Mouse (Mus musculus) stomach, embryonic 16.5 days (tissue): Measurements from ENCODE around the gene Slc35f4. TPM values are rescaled to one million over a fixed set of nuclear protein-coding genes. Genes with fewer than 3 reads are reported as not detected.

Experiments used
- ATAC-seq: fragments of 200-750 bp; cut with Nextera tagmentation; 2 replicates; pipeline ENCODE4 v1.8.0; 2017; ENCODE audit warnings: moderate number of reproducible peaks, moderate TSS enrichment; ENCODE audit not compliant: insufficient read depth, low FRiP score
- H3K27ac ChIP-seq: fragments of 300-500 bp; sonication (generic); 2 replicates; pipeline ENCODE4 v1.5.1; 2014; ENCODE audit warnings: low read length
- H3K27me3 ChIP-seq: fragments of 300-500 bp; sonication (generic); 2 replicates; pipeline ENCODE4 v1.6.1; 2014; ENCODE audit warnings: low read length, control low read depth, mixed read lengths; ENCODE audit not compliant: control insufficient read depth, insufficient read depth
- H3K36me3 ChIP-seq: fragments of 300-500 bp; sonication (generic); 2 replicates; pipeline ENCODE4 v1.6.1; 2014; ENCODE audit warnings: low read length; ENCODE audit not compliant: control insufficient read depth, insufficient read depth
- H3K4me1 ChIP-seq: fragments of 300-500 bp; sonication (generic); 2 replicates; pipeline ENCODE4 v1.6.1; 2014; ENCODE audit warnings: low read length, control low read depth, mixed read lengths; ENCODE audit not compliant: control insufficient read depth, insufficient read depth
- H3K4me2 ChIP-seq: fragments of 300-500 bp; sonication (generic); 2 replicates; pipeline ENCODE4 v1.6.1; 2014; ENCODE audit warnings: low read depth, low read length, mixed read lengths
- H3K4me3 ChIP-seq: fragments of 300-500 bp; sonication (generic); replicated peaks from 2 replicates; pipeline ENCODE4 v1.5.1; 2014; ENCODE audit warnings: mild to moderate bottlenecking, low read length
- H3K9ac ChIP-seq: fragments of 300-500 bp; sonication (generic); 2 replicates; pipeline ENCODE4 v1.6.1; 2014; ENCODE audit warnings: low read length
- H3K9me3 ChIP-seq: fragments of 300-500 bp; sonication (generic); replicated peaks from 2 replicates; pipeline ENCODE4 v1.6.1; 2016; ENCODE audit warnings: low read length, control low read depth; ENCODE audit not compliant: control insufficient read depth
- WGBS: fragments of 180-500 bp; shearing (Covaris S2); extraction: QIAGEN DNeasy Blood & Tissue Kit; methylation state at CpG from one replicate; pipeline ENCODE4 v1.1.7; 2014; 5-methylcytosine and 5-hydroxymethylcytosine counted together
- polyA plus RNA-seq: library from polyadenylated mRNA; unstranded; fragments of >200 nt; fragmentation: Nextera tagmentation; extraction: Ambion mirVana; gene quantifications from 2 replicates; pipeline ENCODE4 v1.2.1, GENCODE M21; 2015

Slc35f4 gene
- polyA plus RNA-seq, 1 experiment from 2014 or later, result 0.18 TPM

DNA sequence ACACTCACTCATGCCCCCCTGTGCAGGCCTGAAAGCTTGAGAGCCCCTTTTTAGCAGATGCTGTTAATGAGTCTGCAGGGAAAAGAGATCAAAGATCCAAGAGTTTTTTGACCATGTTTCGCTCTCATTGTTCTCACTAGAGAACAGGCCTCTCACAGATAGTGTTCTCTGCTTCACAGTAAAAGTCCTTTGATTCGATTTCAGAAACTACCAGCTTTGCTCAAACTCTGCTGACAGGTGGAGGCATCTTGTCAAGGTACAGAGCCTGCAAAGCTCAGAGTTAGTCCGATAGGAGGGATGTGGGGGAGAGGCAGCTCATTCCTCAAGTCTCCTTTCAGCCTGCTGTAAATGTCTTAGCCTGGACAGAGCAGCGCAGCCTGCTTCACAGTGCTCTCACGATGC lies 209.4 kb downstream of the Slc35f4 start:
- Histone ChIP-seq H3K4me3 (no peak overlapping the region), H3K4me2 (no peak overlapping the region), H3K36me3 (no peaks in the 10 kb centered on the region), H3K4me1 (0 out of 2 replicates have a peak, but pooled peaks cover 3% of the 10 kb centered on the region), H3K9ac (no peak overlapping the region), H3K27me3 (no peaks in the 10 kb centered on the region), H3K27ac (no peak overlapping the region), H3K9me3 (no peaks in the 10 kb centered on the region)
- 36% methylated on average over 5 of the region's 5 CpGs for WGBS
- ATAC-seq, result no peak

DNA sequence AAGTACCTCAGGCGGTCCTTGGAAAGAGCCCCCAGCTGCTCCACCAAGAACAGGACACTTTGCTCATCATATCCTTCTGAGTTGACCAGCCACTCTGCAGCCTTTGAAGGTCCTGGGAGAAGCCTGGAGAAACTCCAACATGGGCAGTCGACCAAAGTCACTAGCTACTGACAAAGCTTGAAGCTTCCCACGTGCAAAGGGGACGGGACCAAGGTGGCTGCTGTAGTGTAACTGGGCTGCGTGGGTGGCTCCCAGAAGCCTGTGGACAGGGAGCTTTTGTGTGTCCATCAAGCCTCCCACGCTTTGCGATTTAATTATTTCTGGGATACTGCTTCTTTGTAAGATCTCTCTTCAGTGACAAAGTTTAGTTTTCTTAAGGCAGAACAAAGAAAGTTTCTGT lies 211.9 kb downstream of the Slc35f4 start:
- H3K4me3 ChIP-seq, result no peak overlapping the region
- 0 out of 2 replicates have a peak, but pooled peaks cover 3% of the 10 kb centered on the region for H3K4me1 ChIP-seq
- no peaks in the 10 kb centered on the region for H3K36me3 ChIP-seq
- no peak overlapping the region for H3K9ac ChIP-seq
- ATAC-seq, result no peak
- no peak overlapping the region for H3K27ac ChIP-seq
- no peaks in the 10 kb centered on the region for H3K27me3 ChIP-seq
- H3K9me3 ChIP-seq, result no peaks in the 10 kb centered on the region
- H3K4me2 ChIP-seq, result no peak overlapping the region
- 62% methylated on average over 7 of the region's 7 CpGs for WGBS

DNA sequence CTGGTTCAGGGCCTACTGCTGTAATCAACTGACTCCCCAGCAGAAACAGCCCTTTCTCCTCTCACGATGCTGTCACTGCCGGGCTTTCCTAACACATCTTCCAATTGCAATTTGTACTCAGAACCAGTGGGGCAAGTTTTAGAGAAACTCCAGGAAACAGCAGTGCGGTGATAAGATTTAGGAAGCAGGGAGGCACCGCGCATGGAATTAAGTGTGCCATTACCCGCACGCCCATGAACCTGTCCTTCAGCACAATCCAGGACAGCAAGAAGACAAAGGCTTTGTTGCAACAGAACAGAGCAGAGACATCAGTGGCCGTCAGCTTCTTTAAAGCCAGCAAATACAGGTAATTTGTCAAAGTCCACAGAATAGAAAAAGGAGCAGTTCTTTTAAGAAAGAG lies 212.5 kb downstream of the Slc35f4 start:
- WGBS, result 62% methylated on average over 8 of the region's 8 CpGs
- H3K4me3 ChIP-seq, result no peak overlapping the region
- H3K27ac ChIP-seq, result no peak overlapping the region
- no peak for ATAC-seq
- no peaks in the 10 kb centered on the region for H3K9me3 ChIP-seq
- H3K36me3 ChIP-seq, result no peaks in the 10 kb centered on the region
- H3K4me1 ChIP-seq, result 0 out of 2 replicates have a peak, but pooled peaks cover 3% of the 10 kb centered on the region
- no peak overlapping the region for H3K9ac ChIP-seq
- H3K4me2 ChIP-seq, result no peak overlapping the region
- no peaks in the 10 kb centered on the region for H3K27me3 ChIP-seq

DNA sequence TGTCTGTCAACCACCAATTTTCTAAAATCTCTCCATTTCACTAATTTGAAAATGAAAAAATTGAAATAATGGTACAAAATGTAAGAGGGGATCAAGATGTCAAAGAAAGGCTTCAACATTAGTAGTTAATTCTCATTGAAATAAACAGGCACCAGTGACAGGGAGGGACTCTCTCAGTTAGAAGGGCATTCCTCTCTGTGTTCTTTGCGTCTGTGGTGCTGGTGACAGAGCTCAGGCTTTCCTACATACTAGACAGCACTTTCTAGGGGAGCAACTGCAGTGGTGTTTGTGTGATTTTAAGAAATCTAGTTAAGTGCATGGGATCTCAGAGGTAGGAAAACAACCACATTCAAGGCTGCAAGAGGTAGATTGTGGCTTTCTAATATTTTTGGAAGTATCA lies 214.3 kb downstream of the Slc35f4 start:
- Histone ChIP-seq H3K36me3 (no peaks in the 10 kb centered on the region), H3K9ac (no peak overlapping the region), H3K4me2 (no peak overlapping the region), H3K4me3 (no peak overlapping the region), H3K9me3 (no peaks in the 10 kb centered on the region), H3K4me1 (0 out of 2 replicates have a peak, but pooled peaks cover 3% of the 10 kb centered on the region), H3K27me3 (no peaks in the 10 kb centered on the region), H3K27ac (no peak overlapping the region)
- WGBS, result 77% methylated on average over 1 of the region's 1 CpGs
- ATAC-seq, result no peak

DNA sequence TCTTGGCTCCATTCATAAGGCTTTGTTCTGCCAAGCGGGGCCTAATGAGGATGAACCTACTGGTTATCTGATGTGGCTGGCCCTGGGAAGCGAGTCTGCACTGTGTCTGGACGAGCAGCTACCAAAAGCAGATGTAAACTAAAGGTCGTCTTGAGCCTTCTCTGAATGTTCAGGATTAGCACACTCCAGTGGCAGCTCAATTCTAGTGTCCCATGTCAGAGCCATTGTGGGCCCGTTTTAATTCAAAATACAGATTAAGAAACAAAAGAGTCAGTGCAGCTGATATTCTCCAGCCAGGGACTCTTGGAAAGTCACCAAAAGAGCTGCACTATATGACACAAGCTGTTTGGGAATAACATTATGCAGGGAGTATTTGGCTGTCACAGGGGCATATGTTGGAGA lies 214.8 kb downstream of the Slc35f4 start:
- H3K9ac ChIP-seq, result no peak overlapping the region
- H3K36me3 ChIP-seq, result no peaks in the 10 kb centered on the region
- WGBS, result 50% methylated on average over 5 of the region's 5 CpGs
- no peak overlapping the region for H3K4me2 ChIP-seq
- no peak overlapping the region for H3K27ac ChIP-seq
- no peak overlapping the region for H3K4me3 ChIP-seq
- H3K4me1 ChIP-seq, result no peaks in the 10 kb centered on the region
- no peaks in the 10 kb centered on the region for H3K9me3 ChIP-seq
- no peaks in the 10 kb centered on the region for H3K27me3 ChIP-seq
- ATAC-seq, result peak; percentile 40; the same call in 1 of the 2 replicates

DNA sequence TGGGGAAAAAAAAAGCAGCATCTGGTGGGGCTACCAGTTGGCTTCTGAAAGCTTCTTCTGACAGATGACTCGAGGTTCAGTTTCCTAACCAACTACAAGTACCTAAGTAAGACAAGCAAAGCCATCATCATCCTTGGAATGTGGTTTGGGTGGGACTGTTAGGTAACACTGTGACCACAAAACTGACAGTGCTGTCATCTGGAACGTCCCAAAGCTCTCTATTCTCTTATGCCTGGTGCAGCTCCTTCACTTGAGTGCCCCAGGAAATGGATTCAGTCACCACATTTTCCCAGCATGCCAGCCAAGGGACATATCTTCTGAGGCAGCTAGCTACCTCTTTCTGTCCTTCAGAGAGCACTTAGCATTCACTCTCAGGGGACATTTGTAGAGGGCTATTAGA lies 216.2 kb downstream of the Slc35f4 start:
- no peak overlapping the region for H3K9ac ChIP-seq
- no peak overlapping the region for H3K27ac ChIP-seq
- H3K36me3 ChIP-seq, result no peaks in the 10 kb centered on the region
- H3K4me3 ChIP-seq, result no peak overlapping the region
- no peaks in the 10 kb centered on the region for H3K9me3 ChIP-seq
- WGBS, result 76% methylated on average over 2 of the region's 2 CpGs
- H3K27me3 ChIP-seq, result no peaks in the 10 kb centered on the region
- no peak overlapping the region for H3K4me2 ChIP-seq
- no peaks in the 10 kb centered on the region for H3K4me1 ChIP-seq
- ATAC-seq, result no peak

DNA sequence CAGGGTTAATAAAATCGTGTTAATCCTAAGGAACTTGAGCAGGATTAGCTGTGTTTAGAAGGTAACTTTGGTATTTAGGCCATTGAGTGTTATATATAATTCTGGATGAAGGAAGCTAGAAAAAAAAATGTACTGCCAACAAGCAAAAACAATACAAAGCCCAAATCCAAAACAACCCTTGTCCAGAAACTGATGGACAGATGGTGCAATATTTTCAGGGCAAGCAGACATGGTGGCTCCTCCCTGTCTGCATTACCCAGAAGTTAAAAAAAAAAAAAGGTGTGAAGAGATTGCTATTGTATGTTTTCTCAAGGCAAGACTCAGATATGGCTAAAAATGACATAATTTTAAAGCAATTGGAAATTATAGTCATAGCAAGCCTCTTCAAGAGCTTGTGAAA lies 217.3 kb downstream of the Slc35f4 start:
- Histone ChIP-seq H3K27me3 (no peaks in the 10 kb centered on the region), H3K4me2 (no peak overlapping the region), H3K4me3 (no peak overlapping the region), H3K9ac (no peak overlapping the region), H3K27ac (no peak overlapping the region), H3K9me3 (no peaks in the 10 kb centered on the region), H3K4me1 (no peaks in the 10 kb centered on the region), H3K36me3 (no peaks in the 10 kb centered on the region)
- 80% methylated on average over 1 of the region's 1 CpGs for WGBS
- no peak for ATAC-seq

DNA sequence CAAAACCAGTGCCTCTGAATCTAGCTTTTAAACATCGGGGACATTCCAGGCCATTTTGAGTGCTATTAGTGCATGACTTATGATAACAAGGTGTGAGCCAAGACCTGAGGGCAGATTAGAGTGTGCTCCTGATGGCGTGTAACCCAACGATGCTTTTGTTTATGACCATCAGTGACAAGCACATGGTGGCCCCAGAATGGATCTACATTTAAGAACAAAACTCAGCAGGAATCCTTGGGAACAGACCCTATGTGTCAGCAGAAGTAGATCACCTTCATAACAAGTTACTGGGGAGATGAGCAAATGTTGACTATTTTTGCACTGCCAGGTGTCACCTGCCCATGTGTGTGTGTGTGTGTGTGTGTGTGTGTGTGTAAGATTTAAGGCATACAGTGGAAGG lies 218.0 kb downstream of the Slc35f4 start:
- Histone ChIP-seq H3K36me3 (no peaks in the 10 kb centered on the region), H3K9me3 (no peaks in the 10 kb centered on the region), H3K4me3 (no peak overlapping the region), H3K9ac (no peak overlapping the region), H3K4me2 (no peak overlapping the region), H3K27ac (no peak overlapping the region), H3K27me3 (no peaks in the 10 kb centered on the region), H3K4me1 (no peaks in the 10 kb centered on the region)
- WGBS, result 54% methylated on average over 3 of the region's 3 CpGs
- no peak for ATAC-seq

DNA sequence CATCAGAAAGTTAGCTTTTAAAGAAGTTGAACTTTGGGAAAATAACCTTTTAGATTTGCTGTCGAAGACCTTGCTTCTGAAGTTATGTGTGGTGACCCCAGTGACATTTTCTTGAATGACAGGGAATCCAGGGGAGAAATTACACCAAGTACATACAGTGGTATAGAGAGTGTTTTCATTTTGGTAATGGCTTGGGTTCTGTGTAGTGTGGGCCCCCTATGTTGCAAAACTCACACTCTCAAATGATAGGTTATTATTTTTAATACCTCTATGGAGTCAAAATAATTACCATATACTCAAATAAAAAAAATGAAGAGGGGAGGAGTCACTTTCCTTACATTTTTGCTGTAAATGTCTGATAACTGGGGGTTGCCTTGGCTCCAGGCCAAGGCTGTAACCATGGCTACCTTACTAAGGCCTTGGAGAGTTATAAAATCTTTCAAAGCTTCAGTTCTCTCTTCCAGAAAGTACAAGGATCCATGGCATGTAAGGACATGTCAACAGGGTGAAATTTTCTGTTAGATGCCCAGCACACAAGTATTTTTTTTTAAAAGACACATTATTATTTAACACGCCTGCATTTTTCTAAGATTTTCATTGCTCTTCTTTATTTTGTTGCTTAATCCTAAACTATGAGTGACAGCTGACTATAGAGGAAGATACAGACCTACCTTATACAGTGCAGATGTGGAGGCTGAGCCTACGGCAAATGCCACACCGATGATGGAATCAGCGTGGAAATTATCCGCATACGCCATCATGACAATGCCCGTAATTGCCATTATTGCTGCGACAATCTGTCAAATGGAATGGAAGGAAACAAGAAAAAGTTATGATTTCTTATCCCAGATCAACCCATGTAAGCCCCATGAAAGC lies 220.1 kb downstream of the Slc35f4 start:
- H3K4me1 ChIP-seq, result no peaks in the 10 kb centered on the region
- no peaks in the 10 kb centered on the region for H3K36me3 ChIP-seq
- 88% methylated on average over 9 of the region's 9 CpGs for WGBS
- no peak overlapping the region for H3K4me3 ChIP-seq
- H3K9me3 ChIP-seq, result no peaks in the 10 kb centered on the region
- no peak for ATAC-seq
- no peak overlapping the region for H3K4me2 ChIP-seq
- H3K9ac ChIP-seq, result no peak overlapping the region
- no peaks in the 10 kb centered on the region for H3K27me3 ChIP-seq
- H3K27ac ChIP-seq, result no peak overlapping the region
